Mouse (Mus musculus) cerebellum, adult 2 months (tissue): ENCODE measurements around the gene Bax. TPM values are rescaled to one million over a fixed set of nuclear protein-coding genes. Genes with fewer than 3 reads are reported as not detected.

ENCODE experiments used
- DNase-seq, 2 experiments: peaks; one replicate each; pipeline ENCODE4 v3.0.0; 2021
- H3K27ac ChIP-seq: fragments of 200-500 bp; 2 replicates; pipeline ENCODE4 v1.5.1; 2012; ENCODE audit warnings: low read length, control low read depth, inconsistent platforms; ENCODE audit not compliant: insufficient read depth
- H3K27me3 ChIP-seq: fragments of 200-500 bp; 2 replicates; pipeline ENCODE4 v1.6.1; 2012; ENCODE audit warnings: inconsistent platforms, mild to moderate bottlenecking, low read length, moderate library complexity; ENCODE audit not compliant: control insufficient read depth, insufficient read depth
- H3K4me1 ChIP-seq: fragments of 200-500 bp; 2 replicates; pipeline ENCODE4 v1.6.1; 2011; ENCODE audit warnings: low read length; ENCODE audit not compliant: control insufficient read depth, insufficient read depth
- H3K4me3 ChIP-seq: fragments of 200-500 bp; replicated peaks from 2 replicates; pipeline ENCODE3; 2011; ENCODE audit warnings: mild to moderate bottlenecking, low read depth, low read length, control low read depth; ENCODE audit not compliant: insufficient read depth
- CTCF ChIP-seq: fragments of 200-500 bp; IDR thresholded peaks from 2 replicates; pipeline ENCODE4 v1.5.1; 2011; ENCODE audit warnings: low read depth, mild to moderate bottlenecking, control low read depth, low read length, moderate library complexity, borderline replicate concordance; ENCODE audit not compliant: insufficient read depth
- POLR2A ChIP-seq: fragments of 200-500 bp; IDR thresholded peaks from 2 replicates; pipeline ENCODE4 v1.6.1; 2011; ENCODE audit warnings: low read length, control low read depth, borderline replicate concordance; ENCODE audit not compliant: insufficient read depth
- WGBS: fragments of 180-500 bp; shearing (Covaris S2); methylation state at CpG from one replicate; pipeline ENCODE4 v1.1.7; 2018; 5-methylcytosine and 5-hydroxymethylcytosine counted together
- polyA plus RNA-seq: library from polyadenylated mRNA; depleted of rRNA; stranded (reverse); fragments of >200 nt; gene quantifications from 2 replicates; pipeline ENCODE4 v1.2.3, GENCODE M21; 2012; rRNA removed

Bax gene
- polyA plus RNA-seq, 1 experiment, result 103 TPM

DNA sequence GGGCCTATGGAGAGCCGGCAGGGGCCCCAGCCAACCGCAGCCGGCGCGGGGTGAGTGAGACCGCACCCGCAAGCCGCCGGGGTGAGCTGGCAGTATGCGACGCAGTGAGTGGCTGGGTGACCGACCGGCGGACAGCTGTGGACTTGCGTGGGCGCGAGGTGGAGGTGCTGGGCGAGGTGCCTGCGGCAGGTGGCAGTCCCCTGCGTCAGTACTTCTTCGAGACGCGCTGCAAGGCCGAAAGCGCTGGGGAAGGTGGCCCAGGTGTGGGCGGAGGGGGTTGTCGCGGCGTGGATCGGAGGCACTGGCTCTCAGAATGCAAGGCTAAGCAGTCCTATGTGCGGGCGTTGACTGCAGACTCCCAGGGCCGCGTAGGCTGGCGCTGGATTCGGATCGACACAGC lies 51.1 kb downstream of the Bax start:
- no peak for DNase-seq
- Histone ChIP-seq H3K27me3 (no peaks in the 10 kb centered on the region; the same call in 1 of the 2 replicates), H3K27ac (no peak overlapping the region), H3K4me3 (peak overlapping the region; percentile 39), H3K4me1 (no peaks in the 10 kb centered on the region)
- WGBS, result 11% methylated on average over 37 of the region's 37 CpGs
- TF ChIP-seq POLR2A, result no peak
- TF ChIP-seq CTCF, result no peak

DNA sequence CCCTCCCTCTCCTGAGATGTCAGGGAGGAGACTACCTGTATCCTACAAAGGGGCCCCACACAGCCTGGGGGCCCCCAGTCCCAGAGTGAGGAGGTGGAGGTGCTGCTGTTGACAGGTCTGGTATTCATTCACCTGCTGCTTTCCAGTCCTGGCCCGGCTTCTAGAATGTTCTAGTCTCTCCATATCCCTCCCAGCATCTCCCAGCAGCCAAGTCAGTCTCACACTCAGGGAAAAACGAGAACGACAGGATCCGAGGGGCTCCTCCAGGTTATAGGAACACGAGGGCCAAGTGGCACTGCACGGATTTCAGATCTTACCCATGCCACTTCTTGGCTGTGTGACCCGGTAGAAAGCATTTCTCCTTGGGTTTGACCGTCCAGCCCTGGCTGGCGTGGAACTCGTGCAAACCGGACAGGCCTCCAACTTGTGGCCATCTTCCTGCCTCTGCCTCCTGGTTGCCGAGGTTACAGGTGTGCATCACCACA lies 51.9 kb downstream of the Bax start:
- Histone ChIP-seq H3K4me3 (no peak overlapping the region), H3K27me3 (no peaks in the 10 kb centered on the region; the same call in 1 of the 2 replicates), H3K4me1 (no peaks in the 10 kb centered on the region), H3K27ac (no peak overlapping the region)
- WGBS, result 46% methylated on average over 12 of the region's 12 CpGs
- DNase-seq, result no peak
- TF ChIP-seq CTCF, result no peak
- TF ChIP-seq POLR2A, result no peak

DNA sequence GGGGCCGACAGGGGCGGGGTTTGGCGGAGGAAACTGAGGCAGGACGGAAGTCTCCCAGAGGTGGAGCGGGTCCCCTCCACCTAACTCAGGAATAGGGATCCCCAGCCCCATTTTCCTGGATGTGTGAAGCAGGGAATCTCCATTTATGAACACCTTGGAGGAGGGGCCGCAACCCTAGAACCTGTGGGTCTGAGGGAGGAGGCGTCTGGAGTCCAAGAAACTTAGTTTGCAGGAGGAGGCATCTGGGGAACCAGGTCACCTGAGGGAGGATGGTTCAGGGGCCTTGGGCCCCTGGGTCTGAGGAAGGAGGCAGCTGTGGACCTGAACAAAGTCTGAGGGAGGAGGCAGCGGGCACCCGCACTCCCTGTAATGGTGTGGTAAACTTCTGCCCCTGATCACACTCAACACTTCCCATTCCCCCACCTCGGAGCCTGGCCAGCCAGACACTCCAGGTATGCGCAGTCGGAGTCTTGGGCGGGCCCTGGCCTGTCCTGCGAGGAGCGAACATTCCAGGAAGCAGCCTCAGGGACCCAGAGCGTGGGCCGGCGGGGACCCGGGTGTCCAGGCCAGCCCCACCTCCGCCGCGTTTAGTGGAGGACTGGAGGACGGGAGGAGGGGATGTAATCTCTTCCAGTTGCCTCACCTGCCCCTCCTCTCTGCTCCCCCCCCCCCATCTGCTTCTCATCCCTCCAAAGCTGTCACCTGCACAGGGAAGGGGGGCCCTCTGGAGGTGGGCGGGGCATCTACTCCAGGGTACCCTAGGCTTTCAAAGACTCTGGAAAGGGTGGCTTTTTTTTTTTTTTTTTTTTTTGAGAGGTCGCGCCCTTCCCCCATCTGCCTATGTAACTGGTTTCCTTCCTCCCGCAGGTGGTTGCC lies 52.6 kb downstream of the Bax start:
- no peak for DNase-seq
- 3% methylated on average over 26 of the region's 27 CpGs for WGBS
- no peak for TF ChIP-seq CTCF
- TF ChIP-seq POLR2A, result no peak

DNA sequence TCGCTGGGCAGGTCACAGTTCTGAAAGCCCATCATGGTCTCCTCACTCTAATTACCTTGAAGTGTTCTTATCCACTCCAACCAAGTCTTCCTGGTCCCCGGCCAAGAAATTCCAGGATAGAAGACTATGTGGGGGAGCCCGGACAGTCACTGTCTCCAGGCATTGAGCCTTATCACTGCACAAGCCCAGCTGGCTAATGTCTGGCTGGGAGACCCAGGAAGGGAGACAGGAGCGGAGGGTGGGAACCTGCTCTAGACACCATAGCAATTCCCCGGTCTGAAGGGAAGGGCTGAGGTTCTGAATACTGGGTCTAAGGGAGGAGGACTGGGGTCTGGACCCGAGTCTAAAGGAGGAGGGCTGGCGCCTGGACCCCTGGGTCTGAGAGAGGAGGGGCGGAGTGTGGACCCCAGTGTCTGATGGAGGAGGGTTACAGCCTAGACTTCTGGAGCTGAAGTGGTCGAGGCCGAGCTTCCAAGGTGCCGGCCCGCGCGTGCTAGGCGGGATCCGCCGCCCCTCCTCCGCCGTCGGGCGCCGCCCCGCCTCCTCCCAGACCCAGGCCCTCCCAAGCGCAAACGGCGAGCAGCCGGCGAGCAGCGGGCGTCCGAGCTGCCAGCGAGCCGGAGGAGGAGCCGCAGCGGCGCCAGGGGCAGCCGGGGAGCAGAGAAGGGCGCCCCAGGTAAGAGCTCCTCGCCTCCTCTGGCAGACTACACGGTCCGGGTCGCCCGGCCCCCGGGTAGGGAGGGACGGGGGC lies 53.4 kb downstream of the Bax start, which contains the start of gene Ntf5:
Gene Ntf5, plus strand, starts transcription at position 583 of the 751 bp plus-strand sequence.
- 4% methylated on average over 44 of the region's 45 CpGs for WGBS
- H3K4me1 ChIP-seq, result no peaks in the 10 kb centered on the region
- no peak within 1 kb of the TSS for H3K4me3 ChIP-seq
- DNase-seq, result no peak
- TF ChIP-seq CTCF, result no peak
- TF ChIP-seq POLR2A, result no peak
- H3K27ac ChIP-seq, result no peak within 1 kb of the TSS
- no peaks in the 10 kb centered on the region; the same call in 1 of the 2 replicates for H3K27me3 ChIP-seq

More for the DNA sequence above, 52.6 kb downstream of the Bax start:
- Histone ChIP-seq H3K27me3 (no peaks in the 10 kb centered on the region; the same call in 1 of the 2 replicates), H3K4me1 (no peaks in the 10 kb centered on the region), H3K4me3 (no peak overlapping the region), H3K27ac (no peak overlapping the region)

DNA sequence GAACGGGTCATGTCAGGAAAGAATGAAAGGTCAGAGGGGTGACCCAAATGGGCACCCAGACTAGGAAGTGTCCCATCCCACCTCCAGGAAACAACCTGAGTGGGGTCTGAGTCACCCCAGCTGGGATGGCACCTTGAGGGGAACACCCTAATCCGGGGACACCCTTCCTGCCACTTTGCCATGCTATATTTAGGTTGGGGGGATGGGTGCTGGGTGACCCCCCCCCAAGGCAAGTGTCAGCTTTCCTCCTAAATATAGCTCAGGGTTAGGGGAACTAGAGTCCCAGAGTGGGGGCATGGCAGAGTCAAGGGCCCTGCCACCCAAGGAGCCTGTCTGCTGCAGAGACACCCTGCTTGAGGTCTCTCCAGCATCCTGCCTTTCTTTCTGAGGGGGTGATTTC lies 54.3 kb downstream of the Bax start:
- H3K27me3 ChIP-seq, result no peaks in the 10 kb centered on the region; the same call in 1 of the 2 replicates
- WGBS, result 91% methylated on average over 2 of the region's 2 CpGs

More for the DNA sequence above, 54.3 kb downstream of the Bax start:
- DNase-seq, result no peak
- TF ChIP-seq CTCF (no peak), POLR2A (no peak)
- Histone ChIP-seq H3K4me3 (no peak overlapping the region), H3K4me1 (no peaks in the 10 kb centered on the region), H3K27ac (no peak overlapping the region)

Other genes starting within 250 kb of the Bax start
- gene Cd37, start 227.8 kb downstream of the Bax start, polyA plus RNA-seq, result 3.1 and 4.3 TPM in 2 replicates
- gene Slc6a16, start 225.8 kb downstream of the Bax start, polyA plus RNA-seq, result 2.6 and 3.1 TPM in 2 replicates
- gene Slc6a21, start 189.4 kb downstream of the Bax start, polyA plus RNA-seq, result not detected in 2 replicates
- gene Trpm4, start 133.1 kb downstream of the Bax start, polyA plus RNA-seq, result 17.5 and 18.9 TPM in 2 replicates
- gene Hrc, start 131.6 kb downstream of the Bax start, polyA plus RNA-seq, result 0.11 and 0.31 TPM in 2 replicates
- 84.3 and 85.9 TPM in 2 replicates for gene Ppfia3, start 99.9 kb downstream of the Bax start, polyA plus RNA-seq
- gene Lin7b, start 96.3 kb downstream of the Bax start, polyA plus RNA-seq, result 92.6 and 103 TPM in 2 replicates
- 807 and 849 TPM in 2 replicates for gene Snrnp70, start 71.2 kb downstream of the Bax start, polyA plus RNA-seq
- not detected in 2 replicates for gene Kcna7, start 61.2 kb downstream of the Bax start, polyA plus RNA-seq
- 0.07 and 0.29 TPM in 2 replicates for gene Ntf5, start 53.2 kb downstream of the Bax start, polyA plus RNA-seq
- 0.59 and 1.1 TPM in 2 replicates for gene Lhb, start 46.1 kb downstream of the Bax start, polyA plus RNA-seq
- 24.4 and 24.8 TPM in 2 replicates for gene Gys1, start 32.1 kb downstream of the Bax start, polyA plus RNA-seq
- 56.8 TPM in 2 replicates for gene Ruvbl2, start 28.8 kb downstream of the Bax start, polyA plus RNA-seq
- gene Ftl1, start 7.0 kb downstream of the Bax start, polyA plus RNA-seq, result 463 and 480 TPM in 2 replicates
- gene Tulp2, start 15.0 kb upstream of the Bax start, polyA plus RNA-seq, result 0.10 TPM in 1 of 2 replicates, not detected in the other
- gene Gm45808, start 19.9 kb upstream of the Bax start, polyA plus RNA-seq, result 0.33 TPM in 1 of 2 replicates, not detected in the other
- gene Dhdh, start 21.9 kb upstream of the Bax start, polyA plus RNA-seq, result 4.7 and 5.6 TPM in 2 replicates
- 136 and 150 TPM in 2 replicates for gene Nucb1, start 43.5 kb upstream of the Bax start, polyA plus RNA-seq
- gene Ppp1r15a, start 59.4 kb upstream of the Bax start, polyA plus RNA-seq, result 26.7 and 28.5 TPM in 2 replicates
- gene Plekha4, start 59.4 kb upstream of the Bax start, polyA plus RNA-seq, result 1.2 and 1.3 TPM in 2 replicates
- gene Hsd17b14, start 88.0 kb upstream of the Bax start, polyA plus RNA-seq, result 1.3 and 1.9 TPM in 2 replicates
- gene Bcat2, start 103.3 kb upstream of the Bax start, polyA plus RNA-seq, result 21.1 and 24.2 TPM in 2 replicates
- gene Fgf21, start 148.6 kb upstream of the Bax start, polyA plus RNA-seq, result not detected in 2 replicates
- gene Fut1, start 150.4 kb upstream of the Bax start, polyA plus RNA-seq, result 0.07 and 0.08 TPM in 2 replicates
- gene Izumo1, start 154.9 kb upstream of the Bax start, polyA plus RNA-seq, result 0.08 and 0.18 TPM in 2 replicates
- gene Rasip1, start 160.6 kb upstream of the Bax start, polyA plus RNA-seq, result 7.6 and 7.7 TPM in 2 replicates
- 7.1 and 9.8 TPM in 2 replicates for gene Mamstr, start 173.1 kb upstream of the Bax start, polyA plus RNA-seq
- 1.4 and 1.7 TPM in 2 replicates for gene Fut2, start 199.5 kb upstream of the Bax start, polyA plus RNA-seq
- gene Ntn5, start 217.1 kb upstream of the Bax start, polyA plus RNA-seq, result 0.10 and 0.16 TPM in 2 replicates
- 0.29 and 0.64 TPM in 2 replicates for gene Sec1, start 227.5 kb upstream of the Bax start, polyA plus RNA-seq
- gene Car11, start 232.9 kb upstream of the Bax start, polyA plus RNA-seq, result 164 and 166 TPM in 2 replicates
- gene Dbp, start 238.2 kb upstream of the Bax start, polyA plus RNA-seq, result 222 and 239 TPM in 2 replicates
- gene Rpl18, start 248.6 kb upstream of the Bax start, polyA plus RNA-seq, result 350 and 359 TPM in 2 replicates